Mouse (Mus musculus): ENCODE measurements around the gene Cdk5r1.

GRCm38 (mm10) chr11:80483536-80484067 is 6.8 kb downstream of the Cdk5r1 start:
- no peak for TF ChIP-seq CTCF (IDR thresholded peaks at IDR 0.05)
- no peak for TF ChIP-seq EP300 (IDR thresholded peaks at IDR 0.05)
